14 mouse cellular contexts compared by ENCODE assay signal in genomic region chr19:4568832-4569231, GRCm38 (mm10). TPM values are rescaled to one million over a fixed set of nuclear protein-coding genes. Genes with fewer than 3 reads are reported as not detected.
DNase-seq lines count a peak whose midpoint lies in the region; ATAC-seq and TF ChIP-seq lines count a peak whose summit lies in the region.
"Had no signal": no experiment of that assay in that cellular context is flagged by ENCODE, and none has a peak within 500 bp of the region (broad histone marks: within the 10 kb centered on the region; RNA-seq: fewer than 3 reads in every experiment).

No protein-coding gene starts in this region.

- no peak overlapping the region for H3K4me3 ChIP-seq in heart, embryonic 11.5 days (ENCODE audit: low read depth, low read length)
- H3K4me3 ChIP-seq in liver, embryonic 14.5 days (ENCODE audit: insufficient read depth in 1 of 2, low read depth in 2 of 2, low read length in 2 of 2), result peak overlapping the region in 1 of 2 experiments; percentile 20; a peak in 1 of 4 replicates
- H3K4me3 ChIP-seq in forebrain, embryonic 12.5 days (replicated peaks), result no peak overlapping the region
- no peak overlapping the region for H3K4me3 ChIP-seq in neural tube, embryonic 15.5 days (replicated peaks)
- H3K4me3 ChIP-seq: embryonic facial prominence, embryonic 10.5 days; hindbrain, embryonic 13.5 days had no signal

- H3K36me3 ChIP-seq in heart, embryonic 11.5 days (ENCODE audit: control insufficient read depth, insufficient read depth, low read length), result no peaks in the 10 kb centered on the region
- no peaks in the 10 kb centered on the region for H3K36me3 ChIP-seq in liver, embryonic 14.5 days (replicated peaks; ENCODE audit: control insufficient read depth, insufficient read depth, low read depth)
- no peaks in the 10 kb centered on the region for H3K36me3 ChIP-seq in forebrain, embryonic 12.5 days (replicated peaks)
- H3K36me3 ChIP-seq in neural tube, embryonic 15.5 days, result no peaks in the 10 kb centered on the region
- H3K36me3 ChIP-seq: embryonic facial prominence, embryonic 10.5 days; G1E; hindbrain, embryonic 13.5 days had no signal

- DNase-seq in heart, postnatal 4 days, result no peak
- peak; percentile 60 for DNase-seq in ovary, adult 18-20 months (ENCODE audit: low spot score)
- DNase-seq in ovary, postnatal 14 days (ENCODE audit: low spot score), result no peak
- peak; percentile 80 to 85 (median 83) for DNase-seq in liver, embryonic 14.5 days (ENCODE audit: low read depth in 3 of 3, low spot score in 3 of 3)
- DNase-seq in yolk sac, embryonic 10.5 days (ENCODE audit: low spot score), result peak; percentile 53
- DNase-seq: kidney, postnatal 25 days had no signal

- ATAC-seq in heart, embryonic 11.5 days (replicated peaks; ENCODE audit: insufficient number of reproducible peaks, low FRiP score, low TSS enrichment), result peak; percentile 86
- peak; percentile 88 for ATAC-seq in liver, embryonic 14.5 days (ENCODE audit: insufficient read depth)
- no peak for ATAC-seq in forebrain, embryonic 12.5 days (ENCODE audit: low FRiP score)
- no peak for ATAC-seq in neural tube, embryonic 15.5 days (ENCODE audit: low FRiP score)
- ATAC-seq: forebrain, embryonic 14.5 days had no signal

- WGBS in heart, embryonic 11.5 days (ENCODE audit: insufficient replicate concordance), result 30% methylated on average over 4 of the region's 4 CpGs
- 6% methylated on average over 4 of the region's 4 CpGs for WGBS in liver, embryonic 14.5 days (ENCODE audit: insufficient replicate concordance)
- WGBS in forebrain, embryonic 12.5 days, result 72% methylated on average over 4 of the region's 4 CpGs
- WGBS in neural tube, embryonic 15.5 days, result 85% methylated on average over 4 of the region's 4 CpGs

- no peaks in the 10 kb centered on the region; the same call in 1 of the 2 replicates for H3K4me1 ChIP-seq in heart, embryonic 11.5 days (ENCODE audit: control insufficient read depth, insufficient read depth, low read length)
- peaks cover 73 to 74% of the 10 kb centered on the region in 2 experiments for H3K4me1 ChIP-seq in liver, embryonic 14.5 days (replicated peaks; ENCODE audit: control insufficient read depth in 2 of 2, insufficient read depth in 2 of 2, low read length in 1 of 2)
- H3K4me1 ChIP-seq in forebrain, embryonic 12.5 days, result peaks cover 6% of the 10 kb centered on the region; the same call in 1 of the 2 replicates
- H3K4me1 ChIP-seq in neural tube, embryonic 15.5 days, result 0 out of 2 replicates have a peak, but pooled peaks cover 2% of the 10 kb centered on the region

- peak overlapping the region; percentile 64 for H3K27ac ChIP-seq in heart, embryonic 11.5 days (ENCODE audit: low read depth, low read length)
- peak overlapping the region; percentile 100 for H3K27ac ChIP-seq in liver, embryonic 14.5 days
- H3K27ac ChIP-seq in forebrain, embryonic 12.5 days, result no peak overlapping the region
- H3K27ac ChIP-seq in neural tube, embryonic 15.5 days (replicated peaks), result no peak overlapping the region
- H3K27ac ChIP-seq: embryonic facial prominence, embryonic 10.5 days; hindbrain, embryonic 13.5 days had no signal

- peak overlapping the region; percentile 0; the same call in 1 of the 2 replicates for H3K4me2 ChIP-seq in heart, embryonic 11.5 days
- H3K4me2 ChIP-seq in liver, embryonic 14.5 days (ENCODE audit: low read depth), result peak overlapping the region; percentile 69
- no peak overlapping the region for H3K4me2 ChIP-seq in forebrain, embryonic 12.5 days
- H3K4me2 ChIP-seq in neural tube, embryonic 15.5 days, result no peak overlapping the region
- H3K4me2 ChIP-seq: hindbrain, embryonic 13.5 days had no signal

- no peak for TF ChIP-seq CTCF in liver, embryonic 14.5 days (IDR thresholded peaks at IDR 0.05; ENCODE audit: low read depth)

- peak; percentile 85 for TF ChIP-seq EP300 in liver, embryonic 14.5 days (IDR thresholded peaks at IDR 0.05; ENCODE audit: low read depth)

- no peak overlapping the region for H3K9ac ChIP-seq in heart, embryonic 11.5 days (ENCODE audit: low read depth, low read length)
- H3K9ac ChIP-seq in liver, embryonic 14.5 days (replicated peaks), result peak overlapping the region; percentile 71
- H3K9ac ChIP-seq in forebrain, embryonic 12.5 days, result no peak overlapping the region
- H3K9ac ChIP-seq in neural tube, embryonic 15.5 days (replicated peaks), result no peak overlapping the region
- H3K9ac ChIP-seq: hindbrain, embryonic 13.5 days had no signal

- no peaks in the 10 kb centered on the region for H3K9me3 ChIP-seq in heart, embryonic 11.5 days (replicated peaks; ENCODE audit: control insufficient read depth, low read length)
- H3K9me3 ChIP-seq in liver, embryonic 14.5 days (ENCODE audit: control insufficient read depth, low read length), result no peaks in the 10 kb centered on the region
- H3K9me3 ChIP-seq in forebrain, embryonic 12.5 days, result no peaks in the 10 kb centered on the region
- H3K9me3 ChIP-seq in neural tube, embryonic 15.5 days (replicated peaks), result no peaks in the 10 kb centered on the region
- H3K9me3 ChIP-seq: embryonic facial prominence, embryonic 10.5 days; G1E; hindbrain, embryonic 13.5 days had no signal

- H3K27me3 ChIP-seq in heart, embryonic 11.5 days (ENCODE audit: control insufficient read depth, insufficient read depth, low read length), result no peaks in the 10 kb centered on the region
- H3K27me3 ChIP-seq in liver, embryonic 14.5 days (ENCODE audit: control insufficient read depth, insufficient read depth, low read length), result no peaks in the 10 kb centered on the region
- no peaks in the 10 kb centered on the region for H3K27me3 ChIP-seq in forebrain, embryonic 12.5 days
- no peaks in the 10 kb centered on the region for H3K27me3 ChIP-seq in neural tube, embryonic 15.5 days (replicated peaks)
- H3K27me3 ChIP-seq: hindbrain, embryonic 13.5 days had no signal

RNA-seq across cellular contexts. Expression of gene Lrfn4, which starts 46.6 kb away (rescaled TPM):
- polyA plus RNA-seq in heart, embryonic 11.5 days (2014; fragmentation: Nextera tagmentation; extraction: Ambion mirVana), result 4.7 TPM in 2 replicates
- 10 to 100 TPM; 19.1 to 20.5 TPM for total RNA-seq in heart, postnatal 4 days (2021)
- polyA plus RNA-seq in liver, embryonic 14.5 days (2012; rRNA removed), result 2.1 and 2.6 TPM in 2 replicates
- polyA plus RNA-seq in liver, embryonic 14.5 days (2014; fragmentation: Nextera tagmentation; extraction: Ambion mirVana), result 0.42 and 0.64 TPM in 2 replicates
- 11.4 and 13.3 TPM in 2 replicates for polyA plus RNA-seq in forebrain, embryonic 12.5 days (2016; fragmentation: Nextera tagmentation; extraction: Ambion mirVana)
- polyA plus RNA-seq in neural tube, embryonic 15.5 days (2015; fragmentation: Nextera tagmentation; extraction: Ambion mirVana), result 10.5 and 12.5 TPM in 2 replicates
- total RNA-seq: monocyte, adult 5-6 weeks had no signal

RNA-seq across cellular contexts. Expression of gene Rce1, which starts 56.6 kb away (rescaled TPM):
- 39.0 and 39.9 TPM in 2 replicates for polyA plus RNA-seq in heart, embryonic 11.5 days (2014; fragmentation: Nextera tagmentation; extraction: Ambion mirVana)
- 10 to 100 TPM; 16.1 to 18.0 TPM for total RNA-seq in heart, postnatal 4 days (2021)
- 20.0 and 26.7 TPM in 2 replicates for polyA plus RNA-seq in liver, embryonic 14.5 days (2012; rRNA removed)
- polyA plus RNA-seq in liver, embryonic 14.5 days (2014; fragmentation: Nextera tagmentation; extraction: Ambion mirVana), result 23.6 and 25.2 TPM in 2 replicates
- 57.8 and 63.0 TPM in 2 replicates for polyA plus RNA-seq in forebrain, embryonic 12.5 days (2016; fragmentation: Nextera tagmentation; extraction: Ambion mirVana)
- 49.1 and 49.8 TPM in 2 replicates for polyA plus RNA-seq in neural tube, embryonic 15.5 days (2015; fragmentation: Nextera tagmentation; extraction: Ambion mirVana)

RNA-seq across cellular contexts. Expression of gene Pcx, which starts 58.6 kb away (rescaled TPM):
- polyA plus RNA-seq in heart, embryonic 11.5 days (2014; fragmentation: Nextera tagmentation; extraction: Ambion mirVana), result 12.8 and 13.9 TPM in 2 replicates
- 1 to 10 TPM; 6.9 to 8.8 TPM for total RNA-seq in heart, postnatal 4 days (2021)
- 14.7 and 16.4 TPM in 2 replicates for polyA plus RNA-seq in liver, embryonic 14.5 days (2012; rRNA removed)
- 25.6 and 29.1 TPM in 2 replicates for polyA plus RNA-seq in liver, embryonic 14.5 days (2014; fragmentation: Nextera tagmentation; extraction: Ambion mirVana)
- polyA plus RNA-seq in forebrain, embryonic 12.5 days (2016; fragmentation: Nextera tagmentation; extraction: Ambion mirVana), result 19.2 and 20.0 TPM in 2 replicates
- polyA plus RNA-seq in neural tube, embryonic 15.5 days (2015; fragmentation: Nextera tagmentation; extraction: Ambion mirVana), result 29.5 and 31.5 TPM in 2 replicates
- total RNA-seq: monocyte, adult 5-6 weeks had no signal

Comparison
In these comparisons a context has a peak if more than half of its experiments do, and no peak if none do; other contexts are left out.
1. DNase-seq: peak in ovary, adult 18-20 months (single experiment), liver, embryonic 14.5 days (3 of 3) and yolk sac, embryonic 10.5 days (single experiment); none in heart, postnatal 4 days (single experiment) and ovary, postnatal 14 days (single experiment).
2. ATAC-seq: peak in heart, embryonic 11.5 days (single experiment) and liver, embryonic 14.5 days (single experiment); none in forebrain, embryonic 12.5 days (single experiment) and neural tube, embryonic 15.5 days (single experiment).
3. H3K27ac ChIP-seq: peak in heart, embryonic 11.5 days (single experiment) and liver, embryonic 14.5 days (single experiment); none in forebrain, embryonic 12.5 days (single experiment) and neural tube, embryonic 15.5 days (single experiment).
4. H3K4me2 ChIP-seq: peak in heart, embryonic 11.5 days (single experiment) and liver, embryonic 14.5 days (single experiment); none in forebrain, embryonic 12.5 days (single experiment) and neural tube, embryonic 15.5 days (single experiment).